Mouse (Mus musculus) thymus, adult 2 months (tissue): Measurements from ENCODE around the gene 4930404H24Rik. TPM values are rescaled to one million over a fixed set of nuclear protein-coding genes. Genes with fewer than 3 reads are reported as not detected.

Experiments used
- DNase-seq: peaks from one replicate; pipeline ENCODE4 v3.0.0; 2021
- H3K27ac ChIP-seq: fragments of 200-500 bp; 2 replicates; pipeline ENCODE4 v1.5.1; 2012; ENCODE audit warnings: low read length, control low read depth; ENCODE audit not compliant: control insufficient read depth, insufficient read depth
- H3K27me3 ChIP-seq: fragments of 200-500 bp; 2 replicates; pipeline ENCODE4 v1.6.1; 2012; ENCODE audit warnings: mild to moderate bottlenecking, low read length, moderate library complexity, mixed read lengths; ENCODE audit not compliant: control insufficient read depth, insufficient read depth
- H3K36me3 ChIP-seq: fragments of 200-500 bp; 2 replicates; pipeline ENCODE4 v1.6.1; 2012; ENCODE audit warnings: mild to moderate bottlenecking, low read length, moderate library complexity; ENCODE audit not compliant: control insufficient read depth, insufficient read depth
- H3K4me1 ChIP-seq: fragments of 200-500 bp; replicated peaks from 2 replicates; pipeline ENCODE4 v1.6.1; 2012; ENCODE audit warnings: low read length; ENCODE audit not compliant: control insufficient read depth, insufficient read depth
- H3K4me3 ChIP-seq: fragments of 200-500 bp; 2 replicates; pipeline ENCODE4 v1.5.1; 2012; ENCODE audit warnings: mild to moderate bottlenecking, low read length, control low read depth, moderate library complexity; ENCODE audit not compliant: control insufficient read depth, insufficient read depth
- CTCF ChIP-seq: fragments of 200-500 bp; IDR thresholded peaks from 2 replicates; pipeline ENCODE4 v1.5.1; 2012; ENCODE audit warnings: mild to moderate bottlenecking, control low read depth, low read length, moderate library complexity, borderline replicate concordance; ENCODE audit not compliant: control insufficient read depth, poor library complexity, insufficient read depth; ENCODE audit errors: extremely low read depth
- POLR2A ChIP-seq: fragments of 200-500 bp; IDR thresholded peaks from 2 replicates; pipeline ENCODE4 v1.6.1; 2012; ENCODE audit warnings: mild to moderate bottlenecking, low read length, control low read depth, moderate library complexity; ENCODE audit not compliant: control insufficient read depth, poor library complexity, insufficient read depth; ENCODE audit errors: extremely low read depth
- WGBS: fragments of 180-500 bp; shearing (Covaris S2); methylation state at CpG from one replicate; pipeline ENCODE4 v1.1.7; 2018; 5-methylcytosine and 5-hydroxymethylcytosine counted together
- polyA plus RNA-seq: library from polyadenylated mRNA; depleted of rRNA; stranded (reverse); fragments of >200 nt; gene quantifications from 2 replicates; pipeline ENCODE4 v1.2.3, GENCODE M21; 2012

The 4930404H24Rik gene
- polyA plus RNA-seq, 1 experiment = not detected

DNA sequence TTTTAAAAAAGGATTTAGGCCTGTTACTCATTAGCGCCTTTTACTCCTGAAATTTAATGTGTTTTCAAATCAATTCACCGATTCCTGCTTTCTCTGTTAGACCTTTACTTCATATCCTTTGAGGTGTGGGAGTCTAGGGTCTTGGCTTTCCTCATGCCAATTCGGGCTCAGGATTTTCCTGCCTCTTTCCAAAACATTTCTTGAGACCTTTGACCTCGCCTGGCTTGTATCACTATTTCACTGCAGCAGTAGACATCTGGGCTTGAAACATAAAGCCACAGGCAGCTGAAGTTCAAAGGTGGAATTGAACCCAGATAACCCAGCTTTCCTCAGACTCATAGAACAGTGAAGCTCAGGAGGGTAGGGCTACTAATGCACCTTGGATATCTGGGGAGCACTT lies 46.1 kb upstream of the 4930404H24Rik start:
- H3K27me3 ChIP-seq = no peaks in the 10 kb centered on the region; the same call in 1 of the 2 replicates
- no peak overlapping the region for H3K4me3 ChIP-seq
- DNase-seq = no peak
- TF ChIP-seq POLR2A = no peak
- no peak for TF ChIP-seq CTCF
- no peak overlapping the region for H3K27ac ChIP-seq
- H3K36me3 ChIP-seq = no peaks in the 10 kb centered on the region
- WGBS = 35% methylated on average over 4 of the region's 4 CpGs
- H3K4me1 ChIP-seq = peaks cover 21% of the 10 kb centered on the region

DNA sequence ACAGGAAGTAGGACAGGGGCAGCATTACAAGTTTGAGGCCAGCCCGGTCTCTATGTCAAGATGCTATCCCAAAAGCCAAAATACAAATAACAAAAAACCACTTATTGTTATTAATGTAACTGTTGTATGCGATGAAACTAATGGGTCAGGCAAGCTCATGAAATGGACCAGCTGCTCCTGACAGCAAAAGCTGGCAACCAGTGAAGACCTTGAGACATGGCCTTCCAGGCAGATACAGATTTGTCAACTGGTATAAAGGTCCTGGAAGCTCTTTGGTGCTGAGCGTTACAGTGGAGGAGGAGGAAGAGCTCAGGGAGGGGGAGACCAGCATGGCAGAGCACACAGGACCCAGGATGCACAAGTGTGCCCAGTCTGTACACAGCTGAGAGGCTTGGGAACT lies 44.9 kb upstream of the 4930404H24Rik start:
- Histone ChIP-seq H3K27me3 (no peaks in the 10 kb centered on the region; the same call in 1 of the 2 replicates), H3K4me3 (no peak overlapping the region), H3K36me3 (no peaks in the 10 kb centered on the region), H3K27ac (no peak overlapping the region), H3K4me1 (peaks cover 21% of the 10 kb centered on the region)
- 98% methylated on average over 3 of the region's 3 CpGs for WGBS
- DNase-seq = no peak
- TF ChIP-seq CTCF (no peak), POLR2A (no peak)

DNA sequence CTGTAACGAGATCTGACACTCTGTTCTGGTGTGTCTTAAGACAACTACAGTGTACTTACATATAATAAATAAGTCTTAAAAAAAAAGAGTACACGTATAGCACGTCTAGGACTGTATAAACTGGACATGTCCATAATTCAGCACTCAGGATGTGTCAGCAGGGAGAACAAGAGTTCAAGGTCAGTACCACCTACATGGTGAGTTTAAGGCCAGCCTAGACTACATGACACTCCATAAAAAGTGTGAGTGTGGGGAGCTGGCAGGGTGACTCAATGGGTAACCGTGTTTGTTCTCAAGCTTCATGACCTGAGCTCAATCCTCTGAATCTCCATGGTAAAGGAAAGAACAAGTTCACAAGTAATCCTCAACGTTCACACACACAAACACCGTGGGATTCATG lies 44.1 kb upstream of the 4930404H24Rik start:
- Histone ChIP-seq H3K27me3 (no peaks in the 10 kb centered on the region; the same call in 1 of the 2 replicates), H3K27ac (no peak overlapping the region), H3K4me3 (no peak overlapping the region), H3K36me3 (no peaks in the 10 kb centered on the region), H3K4me1 (peaks cover 16% of the 10 kb centered on the region)
- WGBS = 95% methylated on average over 6 of the region's 6 CpGs
- no peak for DNase-seq
- TF ChIP-seq POLR2A (no peak), CTCF (no peak)

DNA sequence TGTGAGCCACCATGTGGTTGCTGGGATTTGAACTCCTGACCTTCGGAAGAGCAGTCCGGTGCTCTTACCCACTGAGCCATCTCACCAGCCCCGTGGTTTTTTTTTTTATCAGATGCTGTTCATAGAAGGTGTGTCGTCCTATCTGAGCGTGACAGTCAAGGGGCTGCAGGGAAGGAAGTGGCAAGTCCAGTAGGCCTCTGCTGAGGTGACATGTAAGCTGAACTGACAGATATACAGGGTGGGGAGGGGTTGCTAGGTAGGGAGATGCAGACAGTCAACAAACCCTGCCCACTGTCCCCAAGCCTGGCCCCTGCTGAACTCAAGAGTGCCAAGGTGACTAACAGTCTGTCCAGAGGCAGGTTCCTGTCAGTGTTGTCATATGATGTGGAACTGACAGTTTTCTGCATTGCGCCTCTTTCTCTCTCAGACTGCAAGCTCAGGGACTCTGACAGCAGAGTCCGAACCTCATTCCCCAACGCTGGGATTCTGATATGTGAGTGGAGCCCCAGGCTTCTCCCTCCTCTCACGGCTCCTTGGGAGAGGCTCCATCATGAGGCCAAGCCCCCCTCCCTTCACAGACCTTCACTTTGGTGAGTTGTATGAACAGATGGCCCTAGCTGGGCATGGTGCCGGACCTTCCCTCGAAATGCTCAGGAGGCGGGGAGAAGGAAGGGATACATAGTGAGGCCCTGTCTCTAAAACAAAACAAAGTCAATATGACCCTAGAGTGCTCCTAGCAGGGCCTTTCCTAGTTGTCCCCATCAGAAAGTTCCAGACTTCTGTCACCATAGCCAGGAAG lies 38.4 kb upstream of the 4930404H24Rik start:
- WGBS = 76% methylated on average over 12 of the region's 12 CpGs
- no peak for TF ChIP-seq CTCF
- TF ChIP-seq POLR2A = no peak
- no peak overlapping the region for H3K4me3 ChIP-seq
- DNase-seq = no peak
- H3K4me1 ChIP-seq = no peaks in the 10 kb centered on the region
- no peak overlapping the region for H3K27ac ChIP-seq
- H3K36me3 ChIP-seq = no peaks in the 10 kb centered on the region
- H3K27me3 ChIP-seq = no peaks in the 10 kb centered on the region

DNA sequence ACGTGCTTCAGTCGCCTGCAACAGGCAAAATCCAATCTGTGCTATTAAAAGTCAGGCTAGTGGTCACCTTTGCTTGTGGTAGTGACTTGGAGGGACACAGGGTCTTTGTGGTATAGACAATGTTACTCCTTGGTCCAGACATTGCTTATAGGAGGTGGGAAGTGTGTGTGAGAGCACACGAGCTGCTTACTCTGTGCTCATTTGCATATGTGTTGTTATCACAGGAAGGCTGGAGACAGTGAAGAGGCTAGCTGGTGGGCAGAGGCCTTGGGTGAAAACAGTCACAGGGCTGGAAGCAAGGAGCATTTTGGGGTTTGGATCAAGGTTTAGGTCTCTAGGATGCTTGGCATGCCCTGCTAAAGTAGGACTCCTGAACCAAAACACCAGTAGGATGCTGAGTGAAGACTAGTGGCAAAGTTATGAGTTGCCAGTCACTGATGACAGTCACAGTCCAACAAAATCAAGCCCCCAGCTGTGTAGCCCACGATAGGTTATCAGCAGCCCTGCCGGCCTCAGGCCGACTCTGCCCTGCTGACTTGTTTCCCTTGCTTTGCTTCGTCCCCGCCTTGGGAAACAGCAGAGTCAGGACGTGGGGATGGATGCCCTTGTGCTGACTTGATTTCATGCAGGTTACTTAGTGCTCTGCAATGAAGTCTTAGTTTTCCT lies 37.6 kb upstream of the 4930404H24Rik start:
- DNase-seq = no peak
- WGBS = 95% methylated on average over 9 of the region's 9 CpGs
- no peaks in the 10 kb centered on the region for H3K36me3 ChIP-seq
- H3K4me1 ChIP-seq = no peaks in the 10 kb centered on the region
- TF ChIP-seq POLR2A (no peak), CTCF (no peak)
- no peak overlapping the region for H3K27ac ChIP-seq
- H3K4me3 ChIP-seq = no peak overlapping the region
- H3K27me3 ChIP-seq = no peaks in the 10 kb centered on the region

DNA sequence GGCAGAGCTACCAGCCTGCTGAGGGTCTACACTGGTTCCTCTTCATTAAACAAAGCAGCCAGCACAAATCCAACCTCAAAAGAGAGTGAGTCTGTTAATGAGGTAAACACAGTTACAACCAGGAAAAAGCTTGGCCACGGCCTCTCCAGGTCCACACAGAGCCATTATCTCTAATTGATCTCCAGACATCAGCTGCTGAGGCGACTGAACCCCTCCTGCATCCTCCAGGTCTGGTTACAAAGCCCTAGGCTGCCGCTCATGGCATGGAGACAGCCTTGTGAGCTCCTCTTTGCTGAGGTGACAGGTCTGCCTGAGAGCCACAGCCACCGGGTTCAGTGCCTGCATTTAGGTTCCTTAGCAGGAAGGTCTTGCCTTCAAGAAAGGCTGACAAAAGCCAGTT lies 35.1 kb upstream of the 4930404H24Rik start:
- no peaks in the 10 kb centered on the region for H3K4me1 ChIP-seq
- TF ChIP-seq POLR2A (no peak), CTCF (no peak)
- H3K27ac ChIP-seq = no peak overlapping the region
- no peak for DNase-seq
- WGBS = 72% methylated on average over 4 of the region's 4 CpGs
- no peak overlapping the region for H3K4me3 ChIP-seq
- H3K36me3 ChIP-seq = no peaks in the 10 kb centered on the region
- H3K27me3 ChIP-seq = no peaks in the 10 kb centered on the region
